Mouse (Mus musculus): ENCODE results near the gene Cdc34.
"Not testable (repeated sequence)": the region's sequence is repeated elsewhere in the genome, so short reads cannot be mapped to it uniquely, and the experiment has no call there.

Gene Cdc34

DNA sequence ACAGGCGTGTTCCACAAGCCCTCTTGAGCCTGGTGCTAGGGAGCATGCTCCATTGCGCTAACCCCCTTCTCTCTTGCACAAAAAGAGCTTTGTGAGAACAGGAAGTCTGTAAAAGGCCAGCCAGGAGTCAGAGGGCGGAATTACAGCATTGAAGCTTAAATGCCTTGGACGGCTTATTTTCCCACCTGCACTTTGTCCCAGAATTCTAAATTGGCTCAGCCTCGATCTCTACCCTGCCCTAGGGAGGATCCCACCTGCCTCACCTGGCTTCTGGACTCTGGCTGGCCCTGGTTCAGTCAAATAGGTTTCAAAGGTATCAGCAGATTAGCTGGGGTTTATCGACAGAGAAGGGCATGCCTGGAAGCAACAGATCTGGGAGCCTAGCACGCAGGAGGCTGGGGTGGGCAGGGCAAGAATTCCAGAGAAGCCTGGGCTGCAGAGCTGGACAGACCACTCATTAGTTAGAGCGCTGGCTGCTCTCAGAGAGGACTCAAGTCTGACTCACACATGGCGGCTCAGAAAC lies 14.2 kb downstream of the Cdc34 start:
- DNase-seq (ENCODE audit: low spot score): peak; percentile 56

GRCm38 (mm10) chr10:79697916-79698315 lies 15.9 kb downstream of the Cdc34 start:
- no peak for DNase-seq (ENCODE audit: low spot score)

DNA sequence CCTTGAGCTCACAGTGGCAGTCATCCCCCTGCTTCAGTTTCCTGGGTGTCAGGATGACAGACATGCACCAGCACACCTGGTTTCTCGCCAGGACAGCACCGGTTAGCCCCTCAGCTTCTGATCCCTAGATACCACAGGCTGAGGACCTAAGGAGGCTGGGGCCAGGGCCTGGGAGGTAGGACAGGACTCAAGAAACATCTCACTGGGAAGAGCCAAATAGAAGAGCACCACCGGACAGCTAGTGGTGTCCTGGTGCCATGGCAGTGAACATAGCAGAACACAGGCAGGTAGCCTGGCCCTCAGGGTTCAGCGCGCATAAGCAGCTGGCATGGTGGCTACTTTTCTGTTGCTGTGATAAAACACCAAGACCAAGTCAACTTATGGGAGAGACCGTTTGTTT lies 16.5 kb downstream of the Cdc34 start:
- DNase-seq (ENCODE audit: low spot score): no peak

- DNase-seq (ENCODE audit: low spot score): no peak
Measured at GRCm38 (mm10) chr10:79700676-79701075, 18.7 kb downstream of the Cdc34 start.

- peak; percentile 75 for DNase-seq (ENCODE audit: low spot score)
Measured at GRCm38 (mm10) chr10:79701443-79702129, 19.6 kb downstream of the Cdc34 start.

DNA sequence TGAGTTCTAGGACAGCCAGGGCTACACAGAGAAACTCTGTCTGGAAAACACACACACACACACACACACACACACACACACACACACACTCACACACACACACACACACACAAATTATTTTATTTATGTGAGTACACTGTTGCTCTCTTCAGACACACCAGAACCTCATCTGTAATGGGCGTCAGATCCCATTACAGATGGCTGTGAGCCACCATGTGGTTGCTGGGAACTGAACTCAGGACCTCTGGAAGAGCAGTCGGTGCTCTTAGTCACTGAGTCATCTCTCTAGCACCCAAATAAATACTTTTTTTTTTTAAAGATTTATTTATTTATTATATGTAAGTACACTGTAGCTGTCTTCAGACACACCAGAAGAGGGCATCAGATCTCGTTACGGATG lies 21.0 kb downstream of the Cdc34 start:
- not testable (repeated sequence) for DNase-seq (ENCODE audit: low spot score)

- no peak for DNase-seq (ENCODE audit: low spot score)
Measured at GRCm38 (mm10) chr10:79703541-79703940, 21.5 kb downstream of the Cdc34 start.

DNA sequence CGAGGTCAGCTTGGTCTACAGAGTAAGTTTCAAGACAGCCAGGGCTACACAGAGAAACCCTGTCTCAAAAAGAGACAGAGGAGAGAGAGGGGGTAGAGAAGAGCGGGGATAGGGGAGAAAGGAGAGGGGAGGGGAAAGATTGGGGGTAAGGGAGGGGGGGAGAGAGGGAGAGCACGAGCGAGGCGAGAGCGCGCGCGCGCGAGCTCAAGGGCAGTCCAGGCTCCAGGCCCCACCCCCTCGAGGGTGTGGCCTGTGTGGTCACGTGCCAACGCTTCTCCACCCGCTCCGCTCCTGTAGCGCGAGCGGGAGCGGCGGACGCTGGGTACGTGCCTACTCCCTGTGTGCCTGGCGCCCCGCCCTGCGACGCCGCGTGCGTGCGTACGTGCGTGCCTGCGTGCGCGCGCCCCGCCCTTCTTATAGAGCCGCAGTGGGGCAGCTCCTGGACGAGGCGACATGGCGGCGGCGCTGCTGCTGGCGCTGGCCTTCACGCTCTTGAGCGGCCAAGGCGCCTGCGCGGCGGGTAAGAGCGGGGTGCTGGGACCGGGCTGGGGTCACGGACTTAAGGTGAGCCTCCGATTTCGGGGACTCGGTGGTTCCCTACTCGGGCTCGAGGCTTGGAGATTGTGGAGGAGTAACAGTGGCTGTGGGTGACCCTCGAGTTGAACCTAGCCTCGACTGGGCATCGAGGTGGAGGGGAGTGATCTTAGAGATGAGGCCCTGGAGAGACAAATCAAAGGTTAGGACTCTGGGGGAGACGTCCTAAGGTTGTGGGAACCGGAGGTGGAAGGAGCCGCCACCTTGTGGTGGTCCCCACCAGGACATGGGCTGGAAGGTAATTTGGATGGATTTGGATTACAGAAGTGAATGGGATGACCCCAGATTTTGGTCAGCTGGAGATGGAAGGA lies 22.3 kb downstream of the Cdc34 start, which contains the start of gene Bsg:
Gene Bsg (plus strand): TSS at position 427 of the 905 bp plus-strand sequence.
- DNase-seq (ENCODE audit: low spot score): peak; percentile 97

GRCm38 (mm10) chr10:79704970-79705360 lies 23.0 kb downstream of the Cdc34 start:
- DNase-seq (ENCODE audit: low spot score): no peak

- DNase-seq (ENCODE audit: low spot score): no peak
Measured at GRCm38 (mm10) chr10:79705951-79706350, 24.0 kb downstream of the Cdc34 start.

DNA sequence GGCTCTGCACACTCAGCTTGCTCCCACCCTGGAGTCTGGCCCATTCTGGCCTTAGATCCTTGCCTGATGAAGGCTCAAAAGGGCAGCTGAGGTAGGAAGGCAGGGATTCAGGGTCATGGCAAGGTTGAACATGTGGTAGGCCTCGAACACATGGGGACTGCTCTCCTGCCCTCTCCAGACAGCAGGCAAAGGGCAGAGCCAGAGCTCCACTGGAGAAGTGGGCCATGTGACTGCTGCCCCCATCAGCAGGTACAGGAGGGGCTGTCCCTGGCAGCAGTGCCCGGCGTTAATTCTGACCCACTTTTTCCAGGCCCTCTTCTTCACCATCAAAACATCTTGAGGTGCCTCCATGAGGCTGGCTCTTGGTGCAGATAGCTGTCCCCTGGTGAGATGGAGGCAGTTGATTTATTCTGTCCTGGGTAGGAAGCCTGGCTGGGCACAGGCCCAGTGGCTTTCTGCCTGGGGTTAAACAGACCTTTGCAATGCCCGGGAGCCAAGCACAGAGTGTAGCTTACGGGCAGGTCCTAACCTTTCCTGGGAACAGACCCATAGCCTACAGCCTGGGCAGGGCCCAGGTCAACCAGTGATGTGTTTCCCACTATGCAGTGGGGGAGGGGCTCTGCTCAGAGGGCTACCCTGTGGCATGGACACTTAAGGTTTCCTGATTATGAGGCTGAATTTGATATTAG lies 24.6 kb downstream of the Cdc34 start:
- no peak for DNase-seq (ENCODE audit: low spot score)

DNA sequence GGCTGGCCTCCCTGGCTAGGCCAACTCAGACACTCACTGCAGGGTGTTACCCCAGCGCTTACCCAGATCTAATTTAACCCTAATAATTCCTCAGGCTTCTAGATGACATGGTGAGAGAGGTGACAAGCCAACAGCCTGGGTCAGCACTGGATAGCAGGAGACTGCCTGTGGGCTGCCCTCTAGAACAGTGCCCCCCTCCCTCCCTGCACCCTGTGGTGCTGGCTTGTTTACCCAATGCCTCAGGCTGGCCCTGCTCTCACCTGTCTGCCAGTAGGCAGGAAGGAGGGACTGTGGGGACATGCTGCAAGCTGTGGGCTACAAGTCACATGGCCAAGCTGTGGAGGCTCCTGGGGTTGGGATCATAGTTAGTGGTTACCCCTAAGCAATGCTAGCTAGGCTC lies 25.2 kb downstream of the Cdc34 start:
- no peak for DNase-seq (ENCODE audit: low spot score)

DNA sequence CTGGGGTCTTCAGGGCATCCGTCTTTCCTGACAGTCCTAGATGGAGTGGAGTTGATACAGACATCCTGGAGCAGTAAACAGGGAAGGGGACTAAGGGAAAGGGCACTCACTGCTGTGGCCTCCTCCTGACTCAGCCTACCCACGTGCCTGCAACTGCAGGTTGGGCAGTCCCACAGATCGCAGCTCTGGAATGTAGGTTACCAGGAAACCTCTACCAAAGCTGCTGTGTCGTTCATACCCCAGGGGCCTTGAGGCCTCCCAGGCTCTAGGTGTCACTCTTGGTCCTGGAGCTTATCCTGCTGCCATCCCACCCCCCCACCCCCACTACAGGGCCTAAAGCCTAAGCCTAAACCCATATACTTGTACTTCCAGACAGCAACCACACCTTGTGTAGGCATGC lies 25.8 kb downstream of the Cdc34 start:
- DNase-seq (ENCODE audit: low spot score): no peak

GRCm38 (mm10) chr10:79708668-79709067 lies 26.7 kb downstream of the Cdc34 start:
- no peak for DNase-seq (ENCODE audit: low spot score)

DNA sequence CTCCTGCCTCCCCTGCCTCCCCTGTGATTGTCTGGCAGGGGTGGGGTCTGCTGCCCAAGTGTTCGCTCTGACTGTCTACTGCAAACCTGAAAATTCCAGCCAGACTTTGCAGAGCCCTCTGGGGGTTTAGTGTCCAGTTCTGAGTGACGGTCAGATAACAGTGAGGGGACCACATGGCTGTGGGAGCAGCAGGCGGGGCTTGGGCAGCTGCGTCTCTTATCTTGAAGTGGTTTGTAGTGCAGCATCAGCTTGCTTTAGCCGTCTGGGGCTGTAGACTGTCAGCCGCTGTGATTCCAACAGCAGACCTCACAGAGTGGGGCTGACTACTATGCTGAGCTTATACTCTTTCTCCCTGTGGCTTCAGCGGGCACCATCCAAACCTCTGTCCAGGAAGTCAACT lies 27.3 kb downstream of the Cdc34 start:
- DNase-seq (ENCODE audit: low spot score): no peak

DNA sequence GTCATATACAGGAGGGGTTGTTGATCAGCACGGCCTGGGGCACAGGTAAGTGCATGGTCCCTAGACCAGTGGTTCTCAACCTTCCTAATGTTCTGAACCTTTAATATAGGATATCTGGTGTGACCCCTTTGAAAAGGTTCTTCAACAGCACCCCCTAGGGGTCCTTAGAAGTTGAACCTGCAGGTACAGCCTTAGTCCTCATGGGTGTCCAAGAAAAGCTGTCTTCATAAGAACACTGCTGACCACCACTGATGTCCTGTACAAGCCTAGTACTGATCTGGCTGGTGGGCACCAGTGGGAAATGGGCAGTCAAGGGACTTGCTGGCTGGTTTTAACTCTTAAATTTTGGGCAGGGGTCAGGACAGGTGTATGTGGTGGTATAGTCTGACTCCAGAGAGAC lies 30.0 kb downstream of the Cdc34 start:
- no peak for DNase-seq (ENCODE audit: low spot score)

GRCm38 (mm10) chr10:79712499-79713126 lies 30.6 kb downstream of the Cdc34 start:
- peak; percentile 79 for DNase-seq (ENCODE audit: low spot score)

GRCm38 (mm10) chr10:79713163-79713562 lies 31.2 kb downstream of the Cdc34 start:
- DNase-seq (ENCODE audit: low spot score): no peak

- DNase-seq (ENCODE audit: low spot score): no peak
Measured at GRCm38 (mm10) chr10:79714996-79715395, 33.0 kb downstream of the Cdc34 start.

GRCm38 (mm10) chr10:79716254-79716987 lies 34.4 kb downstream of the Cdc34 start, which contains the start of gene Hcn2:
Hcn2 (plus strand) TSS chr10:79716634.
- DNase-seq (ENCODE audit: low spot score): no peak

DNA sequence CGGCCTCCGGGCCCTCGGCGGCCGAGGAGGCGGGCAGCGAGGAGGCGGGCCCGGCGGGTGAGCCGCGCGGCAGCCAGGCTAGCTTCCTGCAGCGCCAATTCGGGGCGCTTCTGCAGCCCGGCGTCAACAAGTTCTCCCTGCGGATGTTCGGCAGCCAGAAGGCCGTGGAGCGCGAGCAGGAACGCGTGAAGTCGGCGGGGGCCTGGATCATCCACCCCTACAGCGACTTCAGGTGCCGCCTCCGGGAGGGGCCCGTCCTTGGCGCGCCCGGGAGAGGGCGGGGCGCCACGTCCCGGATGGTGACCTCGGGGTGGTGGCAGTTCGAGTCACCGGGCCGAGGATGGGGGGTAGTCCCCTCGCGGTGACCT lies 35.0 kb downstream of the Cdc34 start:
- no peak for DNase-seq (ENCODE audit: low spot score)

All from yolk sac, embryonic 10.5 days (tissue).